Mouse (Mus musculus): Measurements from ENCODE around the gene Gpr84. TPM values are rescaled to one million over a fixed set of nuclear protein-coding genes. Genes with fewer than 3 reads are reported as not detected.

The Gpr84 gene
- polyA plus RNA-seq, 1 experiment = 0.98 TPM

DNA sequence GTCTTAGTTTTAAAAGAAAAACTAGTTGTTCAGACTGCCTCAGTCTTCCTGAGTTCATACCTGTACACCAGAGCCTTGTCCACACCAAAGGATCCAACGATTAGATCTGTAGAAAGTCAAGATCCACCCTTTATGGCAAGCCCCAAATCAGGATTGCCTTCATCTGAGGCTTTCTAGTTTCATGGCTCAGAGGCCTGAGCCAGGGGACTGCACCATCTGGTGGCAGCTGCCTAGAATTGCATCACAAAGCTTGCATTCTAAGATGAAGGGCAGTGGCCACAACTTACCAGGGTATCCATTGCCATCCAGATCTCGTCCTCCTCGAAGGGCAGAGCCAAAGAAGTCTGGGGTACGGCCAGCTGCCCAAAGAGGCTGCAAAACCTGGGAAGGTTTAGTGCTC lies 42.4 kb upstream of the Gpr84 start:
- Histone ChIP-seq H3K27ac (ENCODE audit: insufficient read depth, low read length) (no peak overlapping the region), H3K4me3 (ENCODE audit: insufficient read depth, low read length) (no peak overlapping the region), H3K4me1 (ENCODE audit: control insufficient read depth, insufficient read depth, low read length) (no peaks in the 10 kb centered on the region)
- peak; percentile 79 for TF ChIP-seq CTCF (IDR thresholded peaks at IDR 0.05; ENCODE audit: extremely low read depth, insufficient read depth, low read length)
- no peak for TF ChIP-seq POLR2A (IDR thresholded peaks at IDR 0.05; ENCODE audit: extremely low read depth, insufficient read depth, low read length)

DNA sequence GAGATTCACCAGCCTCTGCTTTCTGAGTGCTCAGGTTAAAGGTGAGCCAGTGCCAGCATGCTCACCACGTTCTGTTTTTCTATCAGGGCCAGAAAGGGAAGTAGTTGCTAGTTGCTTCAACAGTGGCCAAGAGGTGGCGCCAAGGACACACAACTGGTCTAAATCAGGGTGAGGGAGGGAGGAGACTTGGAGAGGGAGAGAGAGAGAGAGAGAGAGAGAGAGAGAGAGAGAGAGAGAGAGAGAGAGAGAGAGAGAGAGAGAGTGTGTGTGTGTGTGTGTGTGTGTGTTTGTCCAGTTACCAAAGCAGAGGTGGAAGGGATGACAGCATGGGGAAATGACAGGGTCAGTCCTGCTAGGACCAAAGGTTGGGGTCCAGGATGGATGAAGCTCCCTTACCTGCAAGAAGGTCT lies 36.9 kb upstream of the Gpr84 start:
- no peak overlapping the region for H3K4me3 ChIP-seq (ENCODE audit: insufficient read depth, low read length)
- no peak overlapping the region for H3K27ac ChIP-seq (ENCODE audit: insufficient read depth, low read length)
- peaks cover 3% of the 10 kb centered on the region; the same call in 1 of the 2 replicates for H3K4me1 ChIP-seq (ENCODE audit: control insufficient read depth, insufficient read depth, low read length)
- TF ChIP-seq CTCF (IDR thresholded peaks at IDR 0.05; ENCODE audit: extremely low read depth, insufficient read depth, low read length) (peak; percentile 82), POLR2A (IDR thresholded peaks at IDR 0.05; ENCODE audit: extremely low read depth, insufficient read depth, low read length) (no peak)

DNA sequence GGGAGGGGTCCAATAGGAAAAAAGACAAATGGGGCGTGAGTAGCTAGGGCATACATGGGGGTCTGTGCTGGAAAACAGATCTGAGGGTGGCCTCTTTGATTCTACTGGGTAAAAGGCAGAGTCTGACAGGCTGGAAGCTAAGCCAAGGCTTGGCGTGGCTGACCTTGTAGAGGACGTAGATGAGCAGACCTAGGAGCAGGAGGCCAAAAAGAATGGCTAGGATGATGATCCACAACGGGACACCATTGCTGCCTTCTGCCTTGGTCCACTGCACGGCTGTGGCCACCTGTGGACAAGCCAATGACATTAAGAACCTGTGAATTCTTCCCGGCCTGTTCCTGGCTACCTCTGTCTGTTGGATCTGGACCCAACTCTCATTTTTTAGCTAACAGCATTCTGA lies 35.4 kb upstream of the Gpr84 start:
- no peak overlapping the region for H3K27ac ChIP-seq (ENCODE audit: insufficient read depth, low read length)
- peaks cover 3% of the 10 kb centered on the region; the same call in 1 of the 2 replicates for H3K4me1 ChIP-seq (ENCODE audit: control insufficient read depth, insufficient read depth, low read length)
- no peak overlapping the region for H3K4me3 ChIP-seq (ENCODE audit: insufficient read depth, low read length)
- TF ChIP-seq CTCF (IDR thresholded peaks at IDR 0.05; ENCODE audit: extremely low read depth, insufficient read depth, low read length) = no peak
- TF ChIP-seq POLR2A (IDR thresholded peaks at IDR 0.05; ENCODE audit: extremely low read depth, insufficient read depth, low read length) = no peak

DNA sequence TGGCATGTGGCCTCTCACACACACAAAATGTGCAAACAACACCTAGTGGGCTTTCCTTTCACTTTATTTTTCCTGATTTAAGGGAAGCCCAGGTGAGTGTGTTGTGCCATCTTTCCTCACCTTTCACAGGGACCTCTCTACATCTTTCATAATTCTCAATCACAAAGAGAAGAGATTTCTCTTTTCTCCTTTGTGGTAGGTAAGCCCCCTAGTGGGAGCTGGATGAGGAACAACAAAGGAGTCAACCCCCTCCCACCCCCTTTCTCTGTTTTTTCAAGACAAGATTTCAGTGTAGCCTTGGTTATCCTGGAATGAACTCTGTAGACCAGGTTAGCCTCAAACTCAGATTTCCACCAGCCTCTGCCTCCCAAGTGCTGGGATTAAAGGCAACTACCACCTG lies 33.1 kb upstream of the Gpr84 start:
- no peak for TF ChIP-seq POLR2A (IDR thresholded peaks at IDR 0.05; ENCODE audit: extremely low read depth, insufficient read depth, low read length)
- TF ChIP-seq CTCF (IDR thresholded peaks at IDR 0.05; ENCODE audit: extremely low read depth, insufficient read depth, low read length) = no peak
- Histone ChIP-seq H3K4me3 (ENCODE audit: insufficient read depth, low read length) (no peak overlapping the region), H3K4me1 (ENCODE audit: control insufficient read depth, insufficient read depth, low read length) (peaks cover 3% of the 10 kb centered on the region; the same call in 1 of the 2 replicates), H3K27ac (ENCODE audit: insufficient read depth, low read length) (no peak overlapping the region)

DNA sequence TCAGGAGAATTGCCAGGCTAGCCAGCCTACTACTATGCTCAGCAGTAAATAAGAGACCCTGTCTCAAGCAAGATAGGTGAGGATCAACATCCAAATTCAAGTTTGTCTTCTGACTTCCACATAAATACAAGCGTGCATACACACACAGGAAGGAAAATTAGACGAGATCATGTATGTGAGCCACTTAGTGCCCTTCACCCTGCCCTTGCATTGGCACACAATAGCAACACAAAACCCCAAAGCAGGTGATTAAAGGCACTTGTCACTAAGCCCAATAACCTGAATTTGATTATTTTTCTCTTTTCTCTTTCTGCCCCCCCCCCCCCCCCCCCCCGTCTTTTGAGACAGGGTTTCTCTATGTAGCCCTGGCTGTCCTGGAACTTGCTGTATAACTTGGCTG lies 32.6 kb upstream of the Gpr84 start:
- TF ChIP-seq POLR2A (IDR thresholded peaks at IDR 0.05; ENCODE audit: extremely low read depth, insufficient read depth, low read length) (no peak), CTCF (IDR thresholded peaks at IDR 0.05; ENCODE audit: extremely low read depth, insufficient read depth, low read length) (no peak)
- Histone ChIP-seq H3K4me3 (ENCODE audit: insufficient read depth, low read length) (no peak overlapping the region), H3K27ac (ENCODE audit: insufficient read depth, low read length) (no peak overlapping the region), H3K4me1 (ENCODE audit: control insufficient read depth, insufficient read depth, low read length) (peaks cover 3% of the 10 kb centered on the region; the same call in 1 of the 2 replicates)

DNA sequence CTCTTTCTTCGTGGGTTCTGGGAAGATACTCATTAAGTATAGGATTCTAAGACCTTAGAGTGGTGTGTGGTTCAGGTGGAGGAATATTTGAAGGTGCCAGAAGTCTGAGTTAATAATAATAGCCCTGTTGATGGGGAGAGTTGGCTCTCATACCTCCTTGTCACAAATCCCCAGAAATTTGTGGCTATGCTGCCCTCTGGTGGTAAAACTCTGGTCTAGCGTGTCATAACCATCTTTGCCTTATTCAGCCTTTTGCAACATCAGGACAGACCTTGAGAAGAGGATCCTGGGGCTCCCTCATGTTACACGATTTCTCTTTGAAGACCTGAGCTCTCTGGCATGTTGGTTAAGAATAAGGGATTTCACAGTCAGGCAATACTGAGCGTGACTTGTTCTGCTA lies 32.0 kb upstream of the Gpr84 start:
- Histone ChIP-seq H3K4me3 (ENCODE audit: insufficient read depth, low read length) (no peak overlapping the region), H3K4me1 (ENCODE audit: control insufficient read depth, insufficient read depth, low read length) (peaks cover 3% of the 10 kb centered on the region; the same call in 1 of the 2 replicates), H3K27ac (ENCODE audit: insufficient read depth, low read length) (0 out of 2 replicates have a peak overlapping the region, but pooled peaks have one; percentile 17)
- TF ChIP-seq POLR2A (IDR thresholded peaks at IDR 0.05; ENCODE audit: extremely low read depth, insufficient read depth, low read length) (no peak), CTCF (IDR thresholded peaks at IDR 0.05; ENCODE audit: extremely low read depth, insufficient read depth, low read length) (peak; percentile 77)

DNA sequence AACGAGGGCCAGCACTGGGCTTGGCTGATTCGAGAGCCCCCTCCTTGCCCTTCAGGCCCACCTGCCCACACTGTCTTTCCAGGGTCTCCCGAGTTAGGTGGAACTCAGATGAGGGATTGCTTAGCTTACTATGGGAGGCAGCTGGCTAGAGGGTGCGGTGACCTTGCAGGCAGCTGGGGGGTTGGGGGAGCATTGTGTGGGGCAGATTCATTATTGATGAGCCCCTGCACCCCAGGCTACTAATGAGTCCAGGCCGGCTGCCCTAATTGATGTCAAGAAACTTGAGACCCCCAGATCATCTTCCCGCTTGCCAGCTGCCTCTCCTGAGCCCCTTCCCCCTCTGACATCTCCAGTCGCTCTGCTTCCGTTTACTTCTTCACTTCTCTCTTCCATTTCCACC lies 31.1 kb upstream of the Gpr84 start:
- Histone ChIP-seq H3K4me3 (ENCODE audit: insufficient read depth, low read length) (peak overlapping the region; percentile 69), H3K4me1 (ENCODE audit: control insufficient read depth, insufficient read depth, low read length) (peaks cover 3% of the 10 kb centered on the region; the same call in 1 of the 2 replicates), H3K27ac (ENCODE audit: insufficient read depth, low read length) (0 out of 2 replicates have a peak overlapping the region, but pooled peaks have one; percentile 17)
- no peak for TF ChIP-seq POLR2A (IDR thresholded peaks at IDR 0.05; ENCODE audit: extremely low read depth, insufficient read depth, low read length)
- TF ChIP-seq CTCF (IDR thresholded peaks at IDR 0.05; ENCODE audit: extremely low read depth, insufficient read depth, low read length) = no peak

DNA sequence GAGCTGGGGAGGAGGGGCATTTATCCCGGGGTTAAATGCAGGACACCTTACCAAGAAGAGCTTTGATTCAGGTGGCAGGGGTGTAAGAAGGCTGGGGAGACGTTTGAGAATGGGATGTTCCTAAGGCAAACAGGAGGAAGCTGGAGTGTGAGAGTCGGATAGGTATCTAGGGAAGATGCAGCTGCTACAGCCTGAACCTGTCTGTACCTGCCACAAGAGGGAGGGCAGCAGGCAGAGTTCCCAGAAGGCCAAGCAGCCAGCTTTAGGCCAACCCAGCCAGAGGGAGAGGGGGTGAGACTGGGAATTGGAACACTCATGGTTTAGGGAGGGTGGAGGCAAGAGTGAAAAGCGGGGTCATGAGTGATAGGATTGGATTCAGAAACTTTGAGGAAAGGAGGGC lies 30.4 kb upstream of the Gpr84 start:
- Histone ChIP-seq H3K27ac (ENCODE audit: insufficient read depth, low read length) (peak overlapping the region; percentile 39), H3K4me3 (ENCODE audit: insufficient read depth, low read length) (peak overlapping the region; percentile 69), H3K4me1 (ENCODE audit: control insufficient read depth, insufficient read depth, low read length) (peaks cover 3% of the 10 kb centered on the region; the same call in 1 of the 2 replicates)
- TF ChIP-seq CTCF (IDR thresholded peaks at IDR 0.05; ENCODE audit: extremely low read depth, insufficient read depth, low read length) (0 out of 2 replicates have a peak, but pooled peaks have one; percentile 22), POLR2A (IDR thresholded peaks at IDR 0.05; ENCODE audit: extremely low read depth, insufficient read depth, low read length) (no peak)

DNA sequence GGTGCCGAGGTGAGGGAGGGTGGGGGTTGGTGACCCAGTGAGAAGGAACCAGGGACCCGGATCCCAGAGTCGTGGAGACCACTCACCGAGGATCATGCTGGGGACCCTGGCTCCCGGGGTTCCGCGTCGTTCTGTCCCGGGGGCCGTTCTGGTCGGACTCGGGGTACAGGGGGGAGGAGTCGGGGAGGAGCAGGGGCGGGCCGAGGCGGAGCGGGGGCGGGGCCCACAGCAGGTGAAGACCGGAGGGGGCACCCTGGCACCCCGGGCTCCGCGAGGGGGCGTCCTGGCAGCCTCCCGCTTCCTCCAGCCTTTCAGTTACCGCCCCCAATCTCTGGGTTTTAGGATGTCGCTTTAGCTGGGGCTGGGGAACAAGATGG lies 29.5 kb upstream of the Gpr84 start, which contains the start of gene Zfp385a:
Gene Zfp385a, minus strand, starts transcription at position 133 of the 377 bp plus-strand sequence.
- Histone ChIP-seq H3K4me3 (ENCODE audit: insufficient read depth, low read length) (peak within 1 kb of the TSS; percentile 69), H3K4me1 (ENCODE audit: control insufficient read depth, insufficient read depth, low read length) (peaks cover 5% of the 10 kb centered on the region), H3K27ac (ENCODE audit: insufficient read depth, low read length) (peak within 1 kb of the TSS; percentile 39)
- TF ChIP-seq CTCF (IDR thresholded peaks at IDR 0.05; ENCODE audit: extremely low read depth, insufficient read depth, low read length) (no peak), POLR2A (IDR thresholded peaks at IDR 0.05; ENCODE audit: extremely low read depth, insufficient read depth, low read length) (peak; percentile 51; the same call in 1 of the 2 replicates)

DNA sequence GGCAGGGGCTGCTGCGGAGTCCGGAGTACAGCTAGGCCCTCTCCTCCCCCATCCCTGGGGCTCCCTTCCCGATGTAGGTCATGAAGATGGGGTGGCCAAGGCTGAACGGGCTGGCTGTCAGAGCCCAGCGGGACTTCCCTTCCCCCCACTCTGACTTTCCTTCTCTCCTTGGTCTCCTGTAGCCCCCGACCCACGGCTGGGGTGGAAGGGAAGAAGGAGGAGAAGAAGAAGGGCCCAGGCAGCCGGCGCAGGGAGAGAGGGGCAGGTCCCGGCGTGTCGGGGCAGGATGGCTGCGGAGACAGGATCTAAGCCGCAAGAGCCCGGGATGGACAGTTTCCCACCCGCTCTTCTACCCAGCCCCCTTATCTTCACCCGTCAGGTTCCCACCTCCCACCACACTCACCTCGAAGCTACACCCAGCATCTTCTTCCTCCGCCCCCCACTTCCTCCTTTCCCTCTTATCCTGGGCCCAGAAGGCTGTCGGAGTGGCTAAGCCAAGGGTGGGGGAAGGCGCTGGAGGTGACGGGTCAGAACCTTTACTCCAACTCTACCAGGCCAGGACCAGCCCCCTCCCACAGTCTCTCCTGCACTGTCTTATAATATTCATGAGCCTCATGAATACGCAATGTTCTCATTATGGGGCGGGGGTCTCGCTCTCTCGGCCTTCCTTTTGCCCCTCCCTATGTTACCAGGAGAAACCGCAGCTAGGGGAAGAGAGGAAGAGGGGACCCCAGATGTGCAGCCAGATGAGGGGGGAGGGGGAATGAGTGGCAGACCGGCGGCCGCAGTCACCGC lies 29.0 kb upstream of the Gpr84 start:
- Histone ChIP-seq H3K27ac (ENCODE audit: insufficient read depth, low read length) (peak overlapping the region; percentile 14), H3K4me3 (ENCODE audit: insufficient read depth, low read length) (peak overlapping the region; percentile 69), H3K4me1 (ENCODE audit: control insufficient read depth, insufficient read depth, low read length) (peaks cover 7% of the 10 kb centered on the region)
- no peak for TF ChIP-seq POLR2A (IDR thresholded peaks at IDR 0.05; ENCODE audit: extremely low read depth, insufficient read depth, low read length)
- no peak for TF ChIP-seq CTCF (IDR thresholded peaks at IDR 0.05; ENCODE audit: extremely low read depth, insufficient read depth, low read length)
